Mouse (Mus musculus) hindbrain, embryonic 16.5 days (tissue): ENCODE data around the gene Scgn. TPM values are rescaled to one million over a fixed set of nuclear protein-coding genes. Genes with fewer than 3 reads are reported as not detected.

Source experiments
- ATAC-seq: fragments of 200-750 bp; cut with Nextera tagmentation; 2 replicates; pipeline ENCODE4 v1.8.0; 2017; ENCODE audit warnings: moderate TSS enrichment, moderate library complexity
- H3K27ac ChIP-seq: fragments of 300-500 bp; sonication (generic); 2 replicates; pipeline ENCODE4 v1.5.1; 2014; ENCODE audit warnings: low read depth, mild to moderate bottlenecking, control low read depth, low read length, moderate library complexity
- H3K27me3 ChIP-seq: fragments of 300-500 bp; sonication (generic); replicated peaks from 2 replicates; pipeline ENCODE4 v1.6.1; 2014; ENCODE audit warnings: low read length; ENCODE audit not compliant: control insufficient read depth, insufficient read depth
- H3K36me3 ChIP-seq: fragments of 300-500 bp; sonication (generic); 2 replicates; pipeline ENCODE4 v1.6.1; 2014; ENCODE audit warnings: mild to moderate bottlenecking, low read length, moderate library complexity, mixed read lengths; ENCODE audit not compliant: control insufficient read depth, insufficient read depth
- H3K4me1 ChIP-seq: fragments of 300-500 bp; sonication (generic); 2 replicates; pipeline ENCODE4 v1.6.1; 2014; ENCODE audit warnings: low read depth, low read length; ENCODE audit not compliant: control insufficient read depth, insufficient read depth
- H3K4me2 ChIP-seq: fragments of 300-500 bp; sonication (generic); 2 replicates; pipeline ENCODE4 v1.6.1; 2014; ENCODE audit warnings: mild to moderate bottlenecking, low read length, control low read depth, moderate library complexity
- H3K4me3 ChIP-seq: fragments of 300-500 bp; sonication (generic); 2 replicates; pipeline ENCODE4 v1.5.1; 2014; ENCODE audit warnings: mild to moderate bottlenecking, low read length, control low read depth, moderate library complexity
- H3K9ac ChIP-seq: fragments of 300-500 bp; sonication (generic); 2 replicates; pipeline ENCODE4 v1.6.1; 2014; ENCODE audit warnings: low read depth, mild to moderate bottlenecking, control low read depth, low read length, moderate library complexity
- H3K9me3 ChIP-seq: fragments of 300-500 bp; sonication (generic); 2 replicates; pipeline ENCODE4 v1.6.1; 2014; ENCODE audit warnings: mild to moderate bottlenecking, low read length, moderate library complexity; ENCODE audit not compliant: control insufficient read depth
- WGBS: fragments of 180-500 bp; shearing (Covaris S2); extraction: QIAGEN DNeasy Blood & Tissue Kit; methylation state at CpG from one replicate; pipeline ENCODE4 v1.1.7; 2014; 5-methylcytosine and 5-hydroxymethylcytosine counted together
- polyA plus RNA-seq: library from polyadenylated mRNA; unstranded; fragments of >200 nt; fragmentation: Nextera tagmentation; extraction: Ambion mirVana; gene quantifications from 2 replicates; pipeline ENCODE4 v1.2.1, GENCODE M21; 2015

Gene Scgn
- 0.68 and 1.7 TPM in 2 replicates for polyA plus RNA-seq

- peak within 1 kb of the TSS; percentile 38 for H3K4me3 ChIP-seq
- H3K4me2 ChIP-seq, result peak within 1 kb of the TSS; percentile 84
- peaks cover 2% of the 10 kb centered on the region; the same call in 1 of the 2 replicates for H3K27me3 ChIP-seq
- H3K27ac ChIP-seq, result no peak within 1 kb of the TSS
- 1% methylated on average over 20 of the region's 20 CpGs for WGBS
- no peaks in the 10 kb centered on the region for H3K36me3 ChIP-seq
- ATAC-seq, result peak; percentile 55
- peaks cover 7% of the 10 kb centered on the region for H3K4me1 ChIP-seq
- H3K9me3 ChIP-seq, result no peaks in the 10 kb centered on the region
- H3K9ac ChIP-seq, result peak within 1 kb of the TSS; percentile 47
These were observed at the start of gene Scgn for GRCm38 (mm10) chr13:23990928-23991327. Gene Scgn, minus strand, starts transcription at chr13:23991214.

GRCm38 (mm10) chr13:24040221-24040620, 49.2 kb upstream of the Scgn start:
- WGBS, result 81% methylated on average over 7 of the region's 7 CpGs
- Histone ChIP-seq H3K9ac (no peak overlapping the region), H3K4me1 (no peaks in the 10 kb centered on the region), H3K27me3 (no peaks in the 10 kb centered on the region), H3K36me3 (peaks cover 8% of the 10 kb centered on the region), H3K9me3 (no peaks in the 10 kb centered on the region), H3K4me2 (no peak overlapping the region), H3K4me3 (no peak overlapping the region), H3K27ac (no peak overlapping the region)
- no peak for ATAC-seq

- no peaks in the 10 kb centered on the region for H3K9me3 ChIP-seq
- H3K4me3 ChIP-seq, result no peak overlapping the region
- no peak overlapping the region; the same call in 1 of the 2 replicates for H3K9ac ChIP-seq
- H3K36me3 ChIP-seq, result peaks cover 2% of the 10 kb centered on the region
- no peak overlapping the region for H3K4me2 ChIP-seq
- 78% methylated on average over 3 of the region's 3 CpGs for WGBS
- no peak for ATAC-seq
- H3K27me3 ChIP-seq, result no peaks in the 10 kb centered on the region
- no peaks in the 10 kb centered on the region for H3K4me1 ChIP-seq
- no peak overlapping the region for H3K27ac ChIP-seq
These were observed 46.5 kb upstream of the Scgn start for GRCm38 (mm10) chr13:24037502-24037901.

GRCm38 (mm10) chr13:24036150-24036549, 45.1 kb upstream of the Scgn start:
- no peaks in the 10 kb centered on the region for H3K27me3 ChIP-seq
- peak overlapping the region; percentile 15 for H3K4me2 ChIP-seq
- peaks cover 2% of the 10 kb centered on the region; the same call in 1 of the 2 replicates for H3K36me3 ChIP-seq
- no peak overlapping the region for H3K9ac ChIP-seq
- H3K4me3 ChIP-seq, result no peak overlapping the region
- H3K9me3 ChIP-seq, result no peaks in the 10 kb centered on the region
- H3K4me1 ChIP-seq, result no peaks in the 10 kb centered on the region
- no peak overlapping the region for H3K27ac ChIP-seq
- WGBS, result 83% methylated on average over 18 of the region's 18 CpGs
- no peak for ATAC-seq

- ATAC-seq, result peak; percentile 79
- Histone ChIP-seq H3K27ac (no peak overlapping the region), H3K9ac (no peak overlapping the region), H3K4me2 (no peak overlapping the region), H3K36me3 (no peaks in the 10 kb centered on the region), H3K9me3 (no peaks in the 10 kb centered on the region), H3K27me3 (no peaks in the 10 kb centered on the region), H3K4me3 (no peak overlapping the region), H3K4me1 (no peaks in the 10 kb centered on the region)
- WGBS, result 70% methylated on average over 5 of the region's 5 CpGs
These were observed 36.5 kb upstream of the Scgn start for GRCm38 (mm10) chr13:24027191-24028170.

GRCm38 (mm10) chr13:24018515-24018914, 27.5 kb upstream of the Scgn start:
- 92% methylated on average over 4 of the region's 4 CpGs for WGBS
- Histone ChIP-seq H3K4me1 (no peaks in the 10 kb centered on the region), H3K4me2 (no peak overlapping the region), H3K4me3 (no peak overlapping the region), H3K27ac (no peak overlapping the region), H3K9me3 (no peaks in the 10 kb centered on the region), H3K9ac (no peak overlapping the region), H3K27me3 (no peaks in the 10 kb centered on the region), H3K36me3 (peaks cover 2% of the 10 kb centered on the region; the same call in 1 of the 2 replicates)
- no peak for ATAC-seq

GRCm38 (mm10) chr13:24005528-24005927, 14.5 kb upstream of the Scgn start:
- H3K9ac ChIP-seq, result no peak overlapping the region
- H3K36me3 ChIP-seq, result no peaks in the 10 kb centered on the region
- H3K4me3 ChIP-seq, result no peak overlapping the region
- no peaks in the 10 kb centered on the region for H3K27me3 ChIP-seq
- H3K27ac ChIP-seq, result no peak overlapping the region
- no peak for ATAC-seq
- no peaks in the 10 kb centered on the region for H3K9me3 ChIP-seq
- H3K4me2 ChIP-seq, result no peak overlapping the region
- no peaks in the 10 kb centered on the region for H3K4me1 ChIP-seq
- WGBS, result 77% methylated on average over 2 of the region's 2 CpGs

- no peaks in the 10 kb centered on the region for H3K27me3 ChIP-seq
- ATAC-seq, result no peak
- no peak overlapping the region for H3K4me3 ChIP-seq
- no peak overlapping the region for H3K27ac ChIP-seq
- no peak overlapping the region for H3K4me2 ChIP-seq
- no peak overlapping the region for H3K9ac ChIP-seq
- 72% methylated on average over 2 of the region's 2 CpGs for WGBS
- H3K4me1 ChIP-seq, result no peaks in the 10 kb centered on the region
- no peaks in the 10 kb centered on the region for H3K36me3 ChIP-seq
- no peaks in the 10 kb centered on the region for H3K9me3 ChIP-seq
These were observed 10.8 kb upstream of the Scgn start for GRCm38 (mm10) chr13:24001797-24002196.

DNA sequence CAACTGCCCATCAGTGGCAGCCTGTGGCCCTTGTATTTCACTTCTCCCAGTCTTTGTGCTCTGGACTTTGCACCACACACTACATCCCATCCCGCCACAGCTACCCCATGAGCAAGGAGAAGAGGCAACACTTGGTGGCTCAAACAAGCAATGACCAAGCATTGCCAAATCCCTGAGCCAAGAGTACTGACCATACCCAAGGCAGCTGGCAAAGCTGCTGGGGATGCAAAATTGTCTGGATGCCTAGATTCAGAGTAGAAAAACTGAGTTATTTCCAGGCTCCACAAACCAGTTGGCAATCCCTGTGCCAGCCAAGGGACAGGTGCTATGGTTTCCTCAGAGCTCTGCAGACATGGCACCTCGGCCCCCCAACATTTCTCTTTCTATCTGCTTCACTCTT, 10.1 kb upstream of the Scgn start:
- ATAC-seq, result no peak
- Histone ChIP-seq H3K36me3 (no peaks in the 10 kb centered on the region), H3K4me3 (no peak overlapping the region), H3K9ac (no peak overlapping the region), H3K4me1 (no peaks in the 10 kb centered on the region), H3K4me2 (no peak overlapping the region), H3K9me3 (no peaks in the 10 kb centered on the region), H3K27ac (no peak overlapping the region), H3K27me3 (no peaks in the 10 kb centered on the region)
- 76% methylated on average over 2 of the region's 2 CpGs for WGBS
